Mouse (Mus musculus): ENCODE measurements around the gene B3galt6.

DNA sequence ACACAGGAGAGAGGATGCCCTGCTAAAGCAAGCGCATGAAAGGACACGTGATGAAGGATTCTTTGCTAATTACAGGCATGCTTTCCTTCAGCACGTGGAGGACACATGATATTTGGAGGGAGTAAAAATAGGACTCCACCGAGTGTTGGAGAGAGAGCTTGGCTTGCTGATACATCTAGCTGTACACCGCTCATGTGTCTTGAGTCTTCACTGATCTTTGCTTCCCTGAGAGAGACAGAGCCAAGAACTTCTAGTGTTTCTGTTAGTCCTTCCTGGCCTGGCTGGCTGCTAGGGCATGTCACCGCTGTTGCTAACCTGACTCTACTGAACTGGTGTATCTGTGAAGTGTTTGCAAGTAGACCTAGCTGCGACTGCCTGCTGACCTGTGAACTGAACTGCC lies 31.7 kb upstream of the B3galt6 start:
- TF ChIP-seq EP300 (IDR thresholded peaks at IDR 0.05; ENCODE audit: low read depth): no peak
- no peak for TF ChIP-seq CTCF (IDR thresholded peaks at IDR 0.05; ENCODE audit: low read depth)
